Mouse (Mus musculus) CH12F3 (cell line): ENCODE data around the gene Usp2.
"Not testable (repeated sequence)": the region's sequence is repeated elsewhere in the genome, so short reads cannot be mapped to it uniquely, and the experiment has no call there.

Experiments used
- in situ Hi-C: fragments of 300-500 bp; cut with MboI; formaldehyde crosslinking; loops from 2 replicates; pipeline ENCODE4 v1.14.3; 2020; ENCODE audit warnings: low sequenced_read_pairs

Usp2 gene

DNA sequence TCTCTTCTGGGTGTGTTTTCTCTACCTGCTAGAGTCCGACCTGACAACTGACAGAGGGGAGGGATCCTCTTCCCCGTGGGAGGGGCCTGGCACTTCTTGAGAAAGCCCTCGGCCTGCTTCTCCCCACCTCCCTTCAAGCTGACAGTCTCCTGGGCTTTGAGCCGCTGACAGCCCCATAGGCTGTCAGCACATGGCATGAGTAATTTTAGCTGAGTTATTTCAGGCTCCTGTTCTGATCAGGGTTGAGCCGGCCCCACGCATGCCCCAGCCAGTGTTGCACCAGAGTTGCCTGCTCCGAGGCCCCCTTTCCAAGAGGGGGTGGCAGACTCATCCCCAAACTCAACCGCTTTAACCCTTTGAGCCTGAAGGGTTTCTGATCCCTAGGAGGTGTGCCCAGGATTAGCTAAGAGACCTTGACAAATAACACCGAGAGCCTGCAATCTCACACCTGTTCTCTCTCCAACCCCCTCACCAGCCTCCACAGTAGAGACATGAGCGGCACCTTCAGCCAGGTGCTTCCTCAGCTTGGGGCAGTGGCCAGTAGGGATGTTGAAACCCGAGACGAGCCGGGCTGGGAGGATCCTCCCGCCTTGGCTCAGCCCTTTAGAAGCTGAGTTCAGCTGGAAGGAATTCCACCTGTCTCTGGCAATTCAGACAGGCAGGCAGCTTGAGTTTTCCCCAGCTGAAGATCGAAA is 21.1 kb downstream of the Usp2 start:
- in situ Hi-C loops = no loop called here

DNA sequence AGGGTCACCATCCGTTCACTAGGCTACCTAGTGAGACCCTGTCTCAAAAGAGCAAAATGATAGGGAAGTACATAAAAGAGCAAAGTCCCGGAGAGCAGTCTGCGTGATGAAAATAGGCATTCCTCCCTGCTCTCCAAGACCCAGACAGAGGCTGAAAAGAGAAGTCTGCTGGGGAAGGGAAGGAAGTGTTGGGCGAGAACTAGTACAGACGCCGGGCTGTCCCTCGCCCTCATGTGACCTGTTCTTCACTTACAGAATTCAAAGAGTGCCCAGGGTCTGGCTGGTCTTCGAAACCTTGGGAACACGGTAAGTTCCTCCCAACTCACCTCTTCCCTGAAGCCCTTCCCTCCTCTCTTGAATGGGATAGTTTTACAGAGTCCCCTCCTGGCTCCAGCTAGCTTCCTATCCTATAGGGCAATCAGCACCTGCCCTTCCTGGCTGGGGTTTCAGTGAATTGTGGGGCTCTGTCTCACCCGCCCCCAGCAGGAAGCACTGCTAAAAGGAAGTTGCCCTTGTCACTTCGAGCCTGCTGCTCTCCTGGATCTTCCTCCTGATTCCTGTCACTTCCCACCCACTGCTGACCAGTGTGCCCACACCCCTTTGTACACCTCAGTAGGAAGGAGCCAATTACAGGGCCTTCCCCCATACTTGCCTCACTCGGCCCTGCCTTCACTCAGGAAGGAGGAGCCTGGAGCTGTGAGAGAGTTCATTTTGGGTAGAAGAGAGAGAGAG is 22.2 kb downstream of the Usp2 start:
- in situ Hi-C loops = no loop called here

DNA sequence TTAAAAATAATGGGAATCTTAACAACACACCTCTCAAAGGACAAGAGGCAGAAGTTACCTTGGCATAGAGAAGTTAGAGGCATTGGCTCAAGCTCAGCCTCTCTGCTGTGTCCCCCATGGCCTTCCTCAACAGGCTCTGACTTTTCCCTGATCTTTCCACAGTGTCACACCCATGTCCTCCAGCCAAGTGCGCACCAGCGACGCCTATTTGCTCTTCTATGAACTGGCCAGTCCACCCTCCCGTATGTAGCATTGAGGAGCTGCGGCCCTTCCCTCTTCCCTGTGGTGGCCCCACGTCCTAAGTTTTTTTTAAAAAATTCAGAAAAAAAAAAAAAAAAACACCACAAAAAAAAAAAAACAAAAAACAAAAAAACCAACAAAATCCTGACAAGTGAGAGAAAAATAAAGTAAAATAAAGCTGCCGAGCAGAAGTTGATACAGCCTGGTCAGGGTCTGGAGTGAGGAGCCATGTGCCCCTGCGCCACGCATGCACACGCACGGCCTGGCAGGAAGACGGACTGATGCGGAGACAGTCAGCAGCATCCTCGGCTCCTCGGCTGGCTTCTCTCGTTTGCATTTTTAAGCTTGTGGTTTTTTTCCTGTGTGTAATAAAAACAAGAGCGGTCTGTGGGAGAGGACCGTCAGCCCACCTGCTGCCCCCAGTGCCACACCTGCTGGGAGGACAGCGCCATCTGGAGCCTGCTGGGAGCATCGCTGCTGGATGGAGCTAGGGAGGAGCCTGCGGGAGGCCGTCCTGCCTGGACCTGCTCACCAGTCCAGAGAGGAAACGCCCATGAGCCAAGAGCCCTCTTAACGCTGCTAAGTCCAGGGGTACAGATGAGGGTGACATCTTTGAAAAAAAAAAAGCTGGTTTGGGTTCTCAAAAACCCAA is 27.0 kb downstream of the Usp2 start:
- in situ Hi-C loops = no loop called here

DNA sequence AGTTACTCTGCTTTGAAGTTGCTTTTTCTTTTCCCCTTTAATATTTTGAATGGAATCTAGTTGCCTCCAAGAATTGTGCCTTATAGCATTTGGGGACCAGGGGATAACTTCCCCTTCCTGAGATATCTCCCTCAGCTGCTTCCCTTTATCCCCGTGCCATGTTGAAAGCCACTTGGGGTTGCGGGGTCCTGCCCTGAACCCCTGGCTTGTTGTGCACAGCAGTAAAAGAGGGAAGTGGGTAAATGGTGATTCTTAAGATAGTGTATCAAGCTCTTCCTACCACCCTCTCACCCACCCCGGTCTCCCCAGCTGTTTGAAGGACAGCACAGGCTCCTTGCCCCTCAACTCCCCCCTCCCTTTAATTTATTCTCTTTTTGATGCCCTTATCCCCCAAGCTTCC is 27.9 kb downstream of the Usp2 start:
- in situ Hi-C loops = no loop called here

DNA sequence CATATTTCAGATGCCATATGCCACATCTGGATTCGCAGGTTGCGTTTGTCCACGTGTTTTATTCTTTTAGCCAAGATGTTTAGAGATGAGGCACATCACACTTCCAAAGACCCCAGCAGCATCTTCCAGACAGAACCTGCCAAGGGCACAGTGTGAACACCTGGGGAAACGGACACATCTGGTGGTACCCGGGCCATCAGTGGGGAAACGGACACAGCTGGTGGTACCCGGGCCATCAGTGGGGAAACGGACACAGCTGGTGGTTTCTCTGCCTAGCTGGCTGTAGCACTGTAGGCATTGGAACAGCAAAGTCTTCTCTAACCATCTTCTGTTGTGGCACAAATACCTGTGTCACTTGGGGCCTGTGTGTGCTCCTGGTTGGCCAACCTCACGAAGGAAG is 29.0 kb downstream of the Usp2 start:
- in situ Hi-C loops = no loop called here

DNA sequence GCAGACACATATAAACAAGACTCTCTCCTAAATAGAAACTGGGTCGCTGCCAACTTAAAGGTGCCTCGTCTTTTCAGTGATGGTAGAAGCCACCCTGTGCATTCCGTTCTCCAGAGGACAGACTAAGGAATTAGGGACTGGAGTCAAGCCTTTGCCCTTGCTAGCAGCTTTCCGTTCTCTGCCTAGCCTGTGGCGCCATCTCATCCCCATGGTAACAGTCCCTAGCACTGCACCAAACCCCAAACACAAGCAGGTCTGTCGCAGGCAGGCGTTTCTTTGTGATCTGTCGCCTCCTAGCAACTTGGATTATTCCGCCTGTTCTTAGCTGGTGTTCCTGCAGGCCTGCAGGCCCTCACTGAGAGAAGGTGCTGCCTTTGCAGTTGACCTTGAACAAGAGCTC is 29.7 kb downstream of the Usp2 start:
- in situ Hi-C loops = no loop called here

DNA sequence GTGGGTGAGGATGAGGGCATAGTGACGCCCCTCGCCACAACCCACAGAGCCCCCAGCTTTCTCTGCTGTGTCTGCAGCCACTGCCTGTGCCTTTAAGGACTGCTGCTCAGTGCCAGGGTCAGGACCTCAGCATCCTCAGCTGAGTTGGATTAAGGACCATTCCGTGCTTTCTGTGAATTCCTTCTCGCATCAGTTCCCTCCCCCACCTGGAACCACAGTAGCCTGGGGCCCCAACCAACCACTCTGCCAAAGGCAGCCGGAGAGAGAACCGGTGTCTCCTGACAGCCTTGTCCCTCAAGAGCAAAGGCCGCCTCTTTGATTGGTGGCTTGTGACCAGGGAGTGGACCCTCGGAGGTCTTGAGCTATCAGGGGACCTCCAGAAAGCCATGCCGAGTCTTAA is 34.7 kb downstream of the Usp2 start, which contains the start of gene Mfrp:
Gene Mfrp, plus strand, starts transcription at position 240 of the 400 bp plus-strand sequence.
- in situ Hi-C loops = no loop called here

DNA sequence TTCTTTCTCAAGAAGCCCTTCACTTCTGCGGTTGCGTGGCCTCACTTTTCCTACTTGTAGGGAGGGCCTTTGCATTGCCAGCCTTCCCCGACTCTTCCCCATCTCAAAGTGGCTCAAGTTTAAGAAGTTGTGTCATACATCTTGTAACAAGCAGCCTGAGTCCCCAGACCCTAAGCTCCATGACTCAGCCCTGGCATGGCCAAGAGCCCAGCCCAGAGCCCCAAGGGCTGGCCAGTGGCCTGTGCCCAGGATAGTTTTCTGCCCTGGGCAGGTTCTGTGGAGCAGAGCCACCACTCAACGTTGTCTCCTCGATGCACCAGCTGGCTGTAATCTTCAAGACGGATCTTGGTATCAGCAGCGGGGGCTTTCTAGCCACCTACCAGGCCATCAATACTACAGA is 38.1 kb downstream of the Usp2 start:
- in situ Hi-C loops = no loop called here

DNA sequence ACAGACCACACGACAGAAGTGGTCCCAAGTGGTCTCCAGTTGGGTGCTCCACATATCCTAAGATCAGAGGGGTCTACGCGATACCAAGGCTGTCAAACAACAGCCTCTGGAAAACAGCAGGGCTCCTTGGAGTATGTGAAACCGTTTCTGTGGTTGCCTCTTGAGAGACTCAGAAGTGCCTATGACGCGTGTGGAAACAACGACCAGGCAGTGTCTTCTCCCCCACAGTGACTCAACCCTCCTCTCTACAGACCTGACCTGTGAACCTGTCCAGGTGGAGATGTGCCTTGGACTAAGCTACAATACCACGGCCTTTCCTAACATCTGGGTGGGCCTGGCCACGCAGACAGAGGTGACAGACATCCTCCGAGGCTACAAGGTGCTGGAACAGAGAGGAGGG is 39.0 kb downstream of the Usp2 start:
- in situ Hi-C loops = no loop called here

DNA sequence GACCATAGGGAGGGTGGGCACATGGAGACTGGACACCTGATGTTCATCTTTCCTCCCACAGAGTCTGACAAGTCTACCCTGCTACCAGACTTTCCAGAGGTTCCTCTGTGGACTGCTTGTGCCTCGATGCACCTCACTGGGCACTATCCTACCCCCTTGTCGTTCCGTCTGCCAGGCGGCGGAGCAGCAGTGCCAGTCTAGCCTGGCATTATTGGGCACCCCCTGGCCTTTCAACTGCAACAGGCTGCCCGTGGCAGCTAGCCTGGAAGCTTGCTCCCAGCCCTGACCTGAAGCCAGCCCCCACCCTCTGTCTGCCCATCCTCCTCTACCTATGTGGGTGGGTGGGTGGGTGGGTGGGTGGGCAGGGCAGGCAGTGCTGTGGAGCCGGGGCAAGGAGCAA is 39.4 kb downstream of the Usp2 start:
- in situ Hi-C loops = no loop called here

DNA sequence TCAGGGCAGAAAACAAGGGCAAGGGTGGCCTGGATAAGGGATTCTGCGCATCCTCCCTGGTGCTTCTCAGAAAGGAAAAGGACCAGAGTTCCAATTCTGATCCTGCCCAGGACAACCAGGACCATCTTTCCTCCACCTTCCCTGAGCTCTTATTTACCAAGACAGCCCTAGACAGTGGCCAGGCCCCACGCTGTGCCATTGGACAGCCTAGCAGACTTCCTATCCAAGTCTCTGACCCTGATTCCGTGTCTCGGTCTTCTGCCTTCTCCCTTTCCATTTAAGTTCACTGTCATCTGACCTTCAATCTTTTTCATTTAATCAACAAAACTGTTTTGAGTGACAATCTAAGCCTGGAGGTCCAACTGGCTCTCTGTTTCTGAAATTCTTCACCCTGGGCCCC is 39.8 kb downstream of the Usp2 start:
- in situ Hi-C loops = no loop called here

DNA sequence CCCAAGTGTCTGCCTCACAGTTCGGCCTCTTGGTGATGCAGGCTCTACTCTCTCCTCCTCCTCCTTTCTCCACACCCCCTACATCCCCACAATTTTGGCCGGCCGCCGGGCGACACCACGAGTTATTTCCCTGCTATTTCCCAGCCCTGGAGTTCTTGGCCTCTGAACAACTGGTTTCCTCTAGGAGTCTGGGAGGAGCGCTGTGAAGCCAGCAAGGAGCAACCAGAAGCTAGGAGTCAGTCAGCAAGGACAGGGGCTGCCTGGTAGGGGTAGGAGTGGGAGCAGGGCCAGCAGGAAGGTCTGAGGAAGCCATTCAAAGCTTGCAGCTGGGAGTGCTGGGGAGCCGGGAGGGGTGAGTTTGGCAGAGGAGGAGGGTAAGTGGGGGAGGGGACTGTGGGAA is 40.3 kb downstream of the Usp2 start, which contains the start of gene C1qtnf5:
Gene C1qtnf5, plus strand, starts transcription at position 136 of the 400 bp plus-strand sequence.
- in situ Hi-C loops = no loop called here

DNA sequence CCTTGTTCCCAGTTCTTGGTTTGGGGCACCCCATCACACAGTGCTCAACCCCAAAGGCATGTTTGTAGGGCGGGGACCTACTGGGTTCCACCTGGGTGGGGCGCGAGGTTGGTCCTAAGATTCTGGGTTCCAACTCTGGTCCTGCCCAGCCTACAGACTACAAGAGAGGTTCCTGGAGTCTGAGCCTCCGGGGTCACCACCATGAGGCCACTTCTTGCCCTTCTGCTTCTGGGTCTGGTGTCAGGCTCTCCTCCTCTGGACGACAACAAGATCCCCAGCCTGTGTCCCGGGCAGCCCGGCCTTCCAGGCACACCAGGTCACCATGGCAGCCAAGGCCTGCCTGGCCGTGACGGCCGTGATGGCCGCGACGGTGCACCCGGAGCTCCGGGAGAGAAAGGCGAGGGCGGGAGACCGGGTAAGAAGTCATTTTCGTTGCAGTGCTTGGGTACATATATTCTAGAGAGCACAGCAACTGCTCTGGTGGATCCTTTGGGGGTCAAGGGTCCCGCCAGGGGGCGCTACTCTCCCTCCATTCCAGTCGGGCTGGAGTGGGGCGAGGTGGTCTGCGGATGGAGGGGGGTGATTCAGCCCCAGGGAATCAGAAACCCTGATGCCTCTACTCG is 40.8 kb downstream of the Usp2 start:
- in situ Hi-C loops = no loop called here

DNA sequence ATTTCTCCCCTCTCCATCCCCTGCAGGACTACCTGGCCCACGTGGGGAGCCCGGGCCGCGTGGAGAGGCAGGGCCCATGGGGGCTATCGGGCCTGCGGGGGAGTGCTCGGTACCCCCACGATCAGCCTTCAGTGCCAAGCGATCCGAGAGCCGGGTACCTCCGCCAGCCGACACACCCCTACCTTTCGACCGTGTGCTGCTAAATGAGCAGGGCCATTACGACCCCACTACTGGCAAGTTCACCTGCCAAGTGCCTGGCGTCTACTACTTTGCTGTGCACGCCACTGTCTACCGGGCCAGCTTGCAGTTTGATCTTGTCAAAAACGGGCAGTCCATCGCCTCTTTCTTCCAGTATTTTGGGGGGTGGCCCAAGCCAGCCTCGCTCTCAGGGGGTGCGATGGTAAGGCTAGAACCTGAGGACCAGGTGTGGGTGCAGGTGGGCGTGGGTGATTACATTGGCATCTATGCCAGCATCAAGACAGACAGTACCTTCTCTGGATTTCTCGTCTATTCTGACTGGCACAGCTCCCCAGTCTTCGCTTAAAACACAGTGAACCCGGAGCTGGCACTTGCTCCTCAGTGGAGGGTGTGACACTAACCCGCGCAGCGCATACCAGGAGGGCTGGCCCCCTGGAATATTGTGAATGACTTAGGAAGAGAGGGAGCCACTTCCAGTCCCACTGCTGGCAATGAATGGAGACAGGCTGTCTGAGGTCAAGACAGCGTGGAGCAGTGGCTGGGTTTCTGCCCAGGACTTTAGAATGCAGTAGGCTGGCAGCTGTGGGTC is 41.6 kb downstream of the Usp2 start:
- in situ Hi-C loops = no loop called here

DNA sequence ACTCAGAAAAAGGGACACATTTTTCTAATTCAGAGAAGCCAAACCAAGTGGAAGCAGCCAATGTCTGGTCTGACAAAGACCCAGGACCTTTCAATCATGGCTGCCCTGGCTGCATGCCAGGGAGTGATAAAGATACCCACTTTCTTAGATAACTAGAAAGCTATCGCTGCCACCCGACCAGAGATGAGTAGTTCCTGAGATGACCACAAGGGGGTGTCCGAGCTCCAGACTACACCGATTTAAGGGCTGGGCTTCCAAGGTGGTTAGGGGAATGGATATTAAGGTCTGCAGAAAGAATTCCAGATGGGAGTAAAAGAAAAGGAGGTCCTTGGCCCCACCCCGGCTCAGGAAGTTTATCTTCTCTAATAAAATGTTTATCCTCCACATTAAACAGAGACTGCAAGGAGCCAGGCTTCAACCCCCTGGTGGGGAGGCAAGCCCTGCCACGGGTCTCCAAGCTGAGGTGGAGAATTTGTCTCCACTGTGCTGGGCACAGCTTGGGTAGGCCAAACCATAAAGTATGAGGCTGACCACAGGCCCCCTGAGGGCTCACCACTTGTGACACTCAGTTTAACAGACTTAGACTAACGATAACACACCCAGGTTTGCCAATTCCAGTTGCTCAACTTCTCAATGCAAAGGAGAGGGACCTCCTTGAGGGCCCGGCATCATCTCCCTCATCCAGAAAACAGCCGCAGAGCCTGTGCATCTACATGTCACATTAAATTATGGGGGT is 42.7 kb downstream of the Usp2 start:
- in situ Hi-C loops = no loop called here

DNA sequence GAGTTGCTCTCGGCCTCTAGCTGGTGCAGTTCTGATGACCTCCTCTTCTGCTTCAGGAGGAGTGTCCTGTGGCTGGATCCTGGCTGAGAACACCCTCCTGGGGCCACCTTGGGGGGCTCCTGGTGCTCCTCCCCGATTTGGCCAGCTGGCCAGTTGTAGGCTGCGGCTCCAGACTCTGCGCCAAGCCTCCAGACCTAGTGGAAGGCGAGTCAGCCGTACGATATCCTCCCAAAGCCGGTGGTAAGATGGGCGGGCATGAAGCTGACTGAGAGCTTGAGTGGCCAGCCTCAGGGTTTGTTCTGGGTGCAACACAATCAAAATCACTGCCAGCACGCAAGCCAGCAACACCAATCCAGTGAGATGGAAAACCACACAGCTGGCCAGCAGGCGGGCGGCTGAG is 45.1 kb downstream of the Usp2 start:
- in situ Hi-C loops = not testable (repeated sequence)

DNA sequence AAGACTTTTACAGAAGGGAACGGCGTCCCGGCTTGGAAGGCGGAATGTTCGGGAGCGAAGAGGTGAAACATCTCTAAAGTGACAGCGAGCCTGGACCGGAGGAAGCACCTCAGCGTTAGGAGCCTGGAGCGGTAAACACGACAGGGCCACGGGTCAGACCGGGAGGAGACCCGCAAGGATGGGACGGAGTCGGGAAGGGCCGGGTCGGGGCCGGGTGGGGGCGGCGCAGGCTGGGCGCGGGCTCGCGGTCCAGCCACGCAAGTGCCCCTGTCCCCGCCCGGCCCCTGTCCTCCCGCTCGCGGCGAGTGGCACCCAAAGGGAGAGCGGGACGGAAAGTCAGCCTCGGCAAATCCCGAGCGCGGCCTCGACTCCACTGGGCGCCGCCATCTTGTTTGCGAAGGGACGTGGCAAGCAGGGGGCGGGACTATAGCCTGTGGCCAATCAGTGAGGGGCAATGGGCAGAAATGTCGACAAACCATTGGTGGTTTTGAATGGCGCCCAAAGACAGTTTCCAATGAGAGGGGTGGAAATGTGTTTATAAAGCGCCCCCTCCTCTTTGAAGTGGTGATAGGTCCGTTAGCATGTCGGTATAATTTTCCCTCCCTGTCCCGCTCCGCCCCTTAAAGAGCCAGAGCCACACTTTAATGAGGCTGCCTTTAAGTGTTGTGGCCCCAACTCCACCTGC is 46.4 kb downstream of the Usp2 start, which contains the start of the genes Gm49380 and Rnf26:
Gene Gm49380, minus strand, starts transcription at position 396 of the 685 bp plus-strand sequence.
Gene Rnf26, minus strand, starts transcription at position 413 of the 685 bp plus-strand sequence.
- in situ Hi-C loops = no loop called here

DNA sequence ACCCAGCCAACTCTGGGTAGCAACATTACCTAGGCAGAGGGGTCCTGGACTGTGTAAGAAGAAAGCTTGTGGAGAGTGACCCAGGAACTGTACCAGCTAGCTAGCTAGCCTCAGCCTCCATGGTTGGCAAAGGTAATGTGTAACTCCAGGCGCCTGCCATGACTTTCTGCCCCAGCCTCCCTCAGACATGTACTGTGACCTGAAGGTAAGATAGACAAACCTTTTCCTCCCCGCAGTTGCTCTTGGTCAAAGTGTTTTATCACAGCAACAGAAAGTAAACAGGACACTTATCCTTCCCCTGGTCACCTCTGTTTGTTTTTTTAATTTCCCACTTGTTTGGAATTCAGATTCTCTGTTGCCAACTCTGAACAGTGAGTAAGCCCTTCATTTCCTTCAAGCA is 47.6 kb downstream of the Usp2 start:
- in situ Hi-C loops = no loop called here

DNA sequence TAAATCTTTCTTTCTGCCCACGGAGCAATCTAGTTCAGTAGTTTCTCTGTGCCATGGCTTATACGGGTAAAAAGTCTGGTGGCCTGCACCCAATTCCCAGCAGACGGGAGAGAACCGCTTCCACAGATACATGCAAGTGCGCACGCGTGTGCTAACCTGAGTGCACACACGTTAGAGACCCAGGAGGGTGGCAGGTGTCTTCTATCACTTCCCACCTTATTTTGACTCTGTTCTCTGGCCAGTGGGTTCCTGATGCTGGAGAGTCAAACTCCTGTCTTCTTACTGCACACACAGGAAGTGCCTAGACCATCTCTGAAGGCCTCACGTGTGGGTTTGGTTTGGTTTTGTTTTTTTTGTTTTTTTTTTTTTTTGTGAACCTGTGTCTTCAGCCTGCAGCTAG is 48.8 kb downstream of the Usp2 start:
- in situ Hi-C loops = no loop called here
